Mouse (Mus musculus): ENCODE data around the gene Entpd1.

Entpd1 gene

DNA sequence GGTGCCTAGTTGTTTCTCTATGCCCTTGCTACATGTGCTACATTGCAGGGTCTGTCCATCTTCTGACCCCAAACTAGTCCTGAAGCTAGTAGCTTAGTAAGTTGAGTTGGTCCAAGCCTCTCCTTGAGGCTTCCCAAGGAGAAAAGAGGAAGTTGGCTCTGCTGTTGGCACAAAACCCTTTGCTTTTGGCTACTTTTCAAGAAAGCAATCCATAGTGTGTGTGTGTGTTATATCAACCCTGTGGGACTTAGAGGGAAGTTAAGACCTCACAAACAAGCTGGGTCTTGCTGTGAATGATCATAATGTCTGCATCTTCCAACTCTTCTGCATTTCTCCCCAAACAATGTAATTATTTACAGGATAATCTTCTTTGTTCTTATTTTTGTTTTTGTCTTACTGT, 16.8 kb downstream of the Entpd1 start:
- no peak for DNase-seq (ENCODE audit: low read depth, low spot score)

DNA sequence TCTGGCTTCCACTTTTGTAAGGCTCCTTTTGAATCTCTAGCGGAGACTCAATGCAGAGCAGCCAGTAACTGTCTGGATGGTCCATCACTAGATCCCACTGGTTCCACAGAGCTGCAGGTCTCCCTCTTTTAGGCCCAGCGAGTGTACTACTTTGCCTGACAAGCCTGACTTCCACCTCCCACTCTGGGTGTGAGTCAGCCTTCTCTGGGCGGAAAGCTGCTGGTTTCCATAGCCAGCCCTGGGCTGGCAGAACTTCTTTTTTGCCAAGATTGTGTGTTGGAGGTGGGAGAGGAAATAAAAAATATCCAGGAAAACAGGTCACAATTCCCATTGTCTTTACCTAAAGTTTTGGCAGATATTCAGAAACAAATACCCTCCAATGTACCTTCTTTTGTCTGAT, 17.9 kb downstream of the Entpd1 start:
- no peak for DNase-seq (ENCODE audit: low read depth, low spot score)

DNA sequence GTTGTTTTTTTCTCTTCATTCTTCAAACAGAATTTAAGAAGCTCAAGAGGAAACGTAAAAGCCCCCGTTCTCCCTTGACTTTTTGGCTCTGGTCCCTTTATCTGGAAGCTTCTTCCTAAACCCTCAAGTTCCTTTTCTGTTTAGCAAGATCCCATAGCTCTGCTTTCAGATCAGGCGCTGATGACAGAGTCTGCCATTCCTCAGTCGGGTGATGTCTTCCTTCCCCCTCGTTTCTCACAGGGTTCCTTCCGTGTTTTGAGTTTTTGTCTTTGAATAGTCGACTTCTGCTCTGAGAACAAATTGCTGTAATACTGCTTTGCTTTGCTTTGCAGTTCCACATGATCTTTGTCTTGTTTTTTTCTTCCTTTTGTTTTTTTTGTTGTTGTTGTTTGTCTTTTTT, 18.4 kb downstream of the Entpd1 start:
- DNase-seq (ENCODE audit: low read depth, low spot score): no peak

DNA sequence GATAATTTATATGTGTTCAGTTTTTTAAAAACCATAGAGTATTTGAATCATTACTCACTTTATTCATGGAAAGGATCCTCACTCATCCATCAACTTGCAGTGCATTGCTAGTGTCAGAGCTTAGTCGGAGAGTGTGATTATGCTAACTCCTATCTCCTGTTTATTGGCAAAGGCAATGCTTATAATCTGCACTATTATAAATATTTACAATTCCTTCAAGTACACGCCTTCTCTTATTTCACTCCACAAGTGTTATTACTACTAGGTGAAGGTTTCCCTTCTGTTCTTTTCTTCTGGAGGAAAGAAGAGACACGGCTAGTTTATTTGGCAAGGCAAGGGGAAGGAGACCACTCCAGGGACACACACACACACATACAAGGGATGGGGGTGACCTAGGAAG, 20.0 kb downstream of the Entpd1 start:
- DNase-seq (ENCODE audit: low read depth, low spot score): no peak

DNA sequence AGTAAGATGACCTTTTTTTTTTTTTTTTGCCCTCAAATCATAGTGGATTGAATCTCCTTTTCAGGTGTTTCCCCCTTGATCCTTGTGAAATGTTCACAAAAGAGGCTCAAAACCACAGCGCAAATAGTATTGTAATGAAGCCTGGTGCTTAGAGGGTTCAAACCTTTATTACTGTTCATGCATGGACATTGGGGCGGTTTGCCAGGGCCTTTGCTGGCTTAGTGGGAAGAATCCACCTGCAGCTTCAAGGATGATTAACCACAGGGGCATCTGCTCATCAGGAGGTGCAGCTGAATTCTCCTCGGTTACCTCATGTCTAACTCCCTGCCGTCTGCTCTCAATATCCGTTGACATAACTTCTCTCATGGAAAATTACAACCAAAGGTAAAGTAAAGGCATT, 20.5 kb downstream of the Entpd1 start:
- no peak for DNase-seq (ENCODE audit: low read depth, low spot score)

DNA sequence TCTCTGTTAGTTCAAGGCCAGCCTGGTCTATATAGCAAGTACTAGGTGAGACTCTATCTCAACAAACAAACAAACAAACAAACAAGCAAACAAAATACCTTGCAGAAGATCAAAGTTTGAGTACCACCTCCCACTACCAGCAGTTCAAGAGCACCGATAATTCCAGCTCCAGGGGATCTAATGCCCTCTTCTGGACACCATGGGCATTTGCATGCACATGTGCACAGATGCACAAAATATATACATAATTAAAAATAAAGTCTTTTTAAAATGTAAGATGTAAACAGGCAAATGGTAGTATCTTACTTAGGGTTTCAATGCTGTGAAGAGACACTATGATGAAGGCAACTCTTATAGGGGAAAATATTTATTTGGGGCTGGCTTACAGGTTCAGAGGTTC, 21.0 kb downstream of the Entpd1 start:
- DNase-seq (ENCODE audit: low read depth, low spot score): peak; percentile 27

DNA sequence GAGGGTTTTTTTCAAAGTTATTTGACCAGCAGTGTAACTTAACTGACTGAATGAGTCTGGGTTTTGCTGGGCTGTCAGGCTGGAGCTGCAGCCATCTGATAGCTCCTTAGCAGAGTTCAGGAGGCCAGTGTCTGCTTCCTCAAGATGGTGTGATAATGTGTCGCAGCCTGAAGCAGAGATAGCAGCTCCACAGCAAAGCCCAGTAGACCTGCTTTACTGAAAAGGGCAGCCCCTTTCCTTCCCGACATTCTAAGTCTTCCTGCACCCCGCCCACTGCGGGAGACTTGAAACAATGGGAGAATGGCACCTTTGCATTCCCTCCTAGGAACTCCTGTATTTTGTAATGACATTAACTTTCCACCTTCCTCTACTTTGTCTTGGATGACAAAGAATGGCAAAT, 24.9 kb downstream of the Entpd1 start:
- DNase-seq (ENCODE audit: low read depth, low spot score): no peak

DNA sequence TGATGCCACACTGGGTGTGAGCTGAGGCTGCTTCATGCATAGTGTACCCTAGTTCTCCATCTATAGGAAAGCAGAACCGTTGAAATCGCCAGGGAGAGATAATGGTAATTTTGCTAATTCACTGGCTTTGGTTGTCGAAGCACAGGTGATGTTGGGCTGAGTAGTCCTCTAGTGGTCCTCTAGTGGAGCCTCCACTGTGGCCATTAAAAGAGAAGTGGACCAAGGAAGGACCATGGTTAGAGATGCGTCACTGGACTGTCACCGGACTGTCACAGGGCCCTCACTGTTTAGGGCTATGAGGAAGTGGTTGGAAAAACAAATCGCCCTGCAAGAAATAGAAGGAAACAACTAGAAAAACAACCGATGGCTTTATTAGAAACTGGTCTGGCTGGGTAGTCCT, 25.4 kb downstream of the Entpd1 start:
- DNase-seq (ENCODE audit: low read depth, low spot score): no peak

DNA sequence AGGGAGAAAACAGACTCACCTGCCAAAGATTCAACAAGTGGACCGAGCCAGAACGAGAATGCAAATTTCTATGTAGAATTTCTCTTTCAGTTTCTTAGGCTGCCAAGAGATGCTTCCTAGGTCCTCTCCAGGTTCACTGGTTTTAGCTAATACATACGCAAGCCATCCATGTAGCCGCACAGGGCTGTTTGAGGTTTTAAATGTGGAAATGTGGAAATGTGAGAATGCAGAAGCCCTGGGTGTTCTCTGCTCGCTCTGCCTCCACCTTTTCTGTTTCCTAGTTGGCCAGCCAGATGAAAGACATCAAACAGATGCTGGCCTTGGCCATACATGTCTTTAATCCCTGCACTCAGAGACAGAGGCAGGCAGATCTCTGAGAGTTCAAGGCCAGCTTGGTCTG, 26.4 kb downstream of the Entpd1 start:
- no peak for DNase-seq (ENCODE audit: low read depth, low spot score)

DNA sequence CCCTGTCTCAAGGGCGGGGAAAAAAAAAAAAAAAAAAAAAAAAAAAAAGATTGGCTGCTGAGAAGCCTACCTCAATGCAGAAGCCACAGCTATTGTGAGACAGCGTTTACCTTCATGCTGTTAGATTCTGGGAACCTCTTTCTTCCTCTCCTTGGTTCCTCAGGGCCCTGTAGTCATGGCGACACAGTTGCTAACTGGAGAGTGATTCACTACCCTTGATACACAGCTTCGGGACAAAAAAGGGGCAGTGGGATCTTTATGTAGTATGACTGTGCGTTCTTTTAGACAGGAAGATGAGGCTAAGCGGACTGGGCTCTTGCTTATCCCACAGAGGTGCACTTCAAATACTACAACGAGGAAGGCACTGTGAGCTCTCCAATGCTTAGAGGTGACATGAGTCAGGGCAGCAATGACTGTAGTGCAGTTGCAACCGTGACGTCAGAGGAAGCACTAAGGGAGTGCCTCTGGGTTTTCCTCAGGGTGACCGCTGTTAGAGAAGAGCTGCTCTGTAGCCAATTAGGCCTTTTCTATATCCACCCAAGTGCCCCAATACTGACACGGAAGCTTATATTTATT, 27.7 kb downstream of the Entpd1 start:
- no peak for DNase-seq (ENCODE audit: low read depth, low spot score)

DNA sequence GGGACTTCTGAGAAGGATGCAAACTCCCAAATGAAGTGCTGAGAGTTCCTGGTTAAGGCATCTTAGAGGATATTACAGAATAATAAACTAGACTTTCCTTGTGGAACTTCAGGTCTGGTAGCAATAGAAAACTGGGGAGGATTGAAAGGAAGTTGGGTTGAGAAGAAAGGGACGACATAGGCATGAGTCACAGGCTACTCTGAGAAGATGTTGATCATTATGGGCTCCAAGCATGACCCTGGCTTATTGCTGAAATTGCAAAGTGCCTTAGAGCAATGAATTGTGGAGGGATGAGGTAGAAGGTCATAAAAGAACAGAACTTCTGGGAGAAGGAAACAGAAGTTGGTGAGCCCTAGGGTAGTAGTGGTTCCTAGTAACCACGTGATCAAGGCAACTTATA, 28.6 kb downstream of the Entpd1 start:
- no peak for DNase-seq (ENCODE audit: low read depth, low spot score)

DNA sequence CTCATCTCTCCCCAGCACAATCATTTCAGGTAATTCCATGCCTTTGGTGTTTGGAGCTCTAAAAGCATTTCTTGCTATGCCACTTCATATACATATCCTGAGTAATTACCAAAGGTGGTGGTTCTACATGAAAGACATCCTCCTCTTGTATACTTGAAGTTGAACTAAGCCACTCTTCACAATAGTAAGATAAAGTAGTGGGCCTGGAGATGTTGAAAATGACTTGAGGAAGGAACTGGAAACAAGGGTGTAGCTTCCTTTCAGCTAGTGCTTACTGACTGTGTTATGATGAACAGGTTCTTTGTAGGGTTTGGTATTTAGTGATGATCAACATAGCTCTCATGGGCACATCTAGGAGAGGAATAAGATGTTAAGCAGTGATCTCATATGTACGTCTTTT, 31.7 kb downstream of the Entpd1 start:
- DNase-seq (ENCODE audit: low read depth, low spot score): no peak

DNA sequence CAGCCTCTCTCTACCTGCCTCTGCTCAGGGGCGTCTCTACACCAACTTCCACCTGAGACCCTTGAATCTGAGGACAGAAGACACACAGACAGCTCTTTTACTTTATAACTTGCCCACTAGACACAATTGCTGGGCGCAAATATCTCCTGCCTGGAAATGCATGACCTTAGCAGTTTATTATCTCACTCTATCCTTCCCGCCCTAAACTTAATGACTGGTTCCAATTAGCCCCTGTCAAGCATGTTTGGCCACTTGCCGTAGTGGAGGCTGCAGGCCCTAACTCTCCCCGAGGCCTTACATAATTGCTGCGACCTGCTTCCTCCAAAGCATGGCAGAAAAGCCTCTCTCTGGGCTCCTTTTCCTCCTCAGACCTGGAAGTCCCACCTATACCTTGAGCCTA, 34.2 kb downstream of the Entpd1 start:
- DNase-seq (ENCODE audit: low read depth, low spot score): no peak

DNA sequence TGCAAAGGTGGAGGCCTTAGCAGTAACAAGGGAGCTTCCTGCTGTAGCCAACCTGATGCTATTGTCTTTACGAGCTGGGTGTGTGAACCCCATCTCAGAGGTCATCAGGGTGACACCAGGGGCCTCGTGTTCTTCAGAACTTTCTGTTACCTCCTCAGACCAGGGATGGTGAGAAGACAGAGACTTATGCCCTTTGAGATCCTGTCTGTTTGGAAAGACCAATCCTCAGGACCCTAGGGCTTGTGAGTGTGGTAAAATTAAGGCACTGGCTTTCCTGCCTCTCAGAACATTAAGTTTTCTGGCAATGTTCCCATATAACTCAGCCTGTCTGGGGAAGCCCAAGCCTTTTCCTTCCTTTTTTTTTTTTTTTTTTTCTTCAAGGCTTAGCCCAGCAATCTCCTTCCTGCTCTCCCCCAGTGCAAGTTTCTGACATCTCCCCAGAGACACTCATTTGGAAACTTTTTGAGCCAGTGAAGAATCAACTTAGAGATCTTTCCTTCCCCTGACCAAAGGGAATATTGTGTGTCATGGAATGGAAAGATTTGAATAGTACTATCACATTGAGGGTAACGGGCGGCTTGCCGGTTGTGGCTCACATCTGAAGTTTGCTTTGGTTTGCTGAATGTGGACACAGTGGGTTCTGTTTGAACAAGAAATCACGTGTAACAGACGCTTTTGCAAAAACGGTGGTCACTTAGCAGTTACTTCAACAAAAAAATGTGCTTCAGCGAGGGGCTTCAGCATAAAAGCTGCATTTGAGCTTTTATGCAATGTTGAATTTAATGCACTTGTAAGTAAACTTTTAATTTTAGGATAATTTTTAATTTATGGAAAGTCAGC, 35.4 kb downstream of the Entpd1 start:
- DNase-seq (ENCODE audit: low read depth, low spot score): no peak

DNA sequence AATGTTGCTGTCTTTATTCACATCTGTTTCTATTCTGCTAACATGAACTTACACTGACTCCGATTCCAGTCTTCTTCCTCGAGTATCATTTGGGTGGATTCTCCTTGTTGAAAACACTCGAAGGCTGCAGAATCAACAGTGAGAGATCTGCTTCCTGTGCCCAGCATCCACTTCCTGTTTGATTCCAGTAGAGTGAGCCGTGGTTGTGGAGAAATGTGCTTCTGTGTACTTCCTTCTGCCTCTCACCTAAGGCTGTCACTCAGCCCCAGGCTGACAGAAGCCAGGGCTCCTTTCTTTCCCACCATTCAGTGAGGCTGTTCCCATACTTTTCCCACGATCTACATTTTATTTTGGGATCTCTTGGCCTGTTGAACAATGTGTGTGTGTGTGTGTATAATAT, 37.9 kb downstream of the Entpd1 start:
- DNase-seq (ENCODE audit: low read depth, low spot score): no peak

DNA sequence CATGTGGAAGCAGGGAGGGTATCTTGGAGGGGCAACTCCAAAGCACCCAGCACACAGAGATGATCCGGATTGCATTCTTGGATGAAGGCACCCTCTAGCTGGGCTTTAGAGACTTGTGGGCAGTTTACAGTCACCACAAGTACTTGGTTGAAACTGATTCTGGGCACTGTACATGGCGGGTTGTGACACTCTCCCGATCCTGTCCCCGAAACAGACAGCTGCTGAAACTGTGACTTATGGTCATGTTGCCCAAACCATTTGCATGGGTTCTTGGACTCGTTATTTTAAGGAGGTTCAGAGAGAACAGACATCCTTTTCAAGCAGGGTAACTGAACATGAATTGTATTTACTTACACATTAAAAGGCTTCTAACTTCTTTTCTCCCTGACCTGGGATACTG, 44.0 kb downstream of the Entpd1 start:
- no peak for DNase-seq (ENCODE audit: low read depth, low spot score)

DNA sequence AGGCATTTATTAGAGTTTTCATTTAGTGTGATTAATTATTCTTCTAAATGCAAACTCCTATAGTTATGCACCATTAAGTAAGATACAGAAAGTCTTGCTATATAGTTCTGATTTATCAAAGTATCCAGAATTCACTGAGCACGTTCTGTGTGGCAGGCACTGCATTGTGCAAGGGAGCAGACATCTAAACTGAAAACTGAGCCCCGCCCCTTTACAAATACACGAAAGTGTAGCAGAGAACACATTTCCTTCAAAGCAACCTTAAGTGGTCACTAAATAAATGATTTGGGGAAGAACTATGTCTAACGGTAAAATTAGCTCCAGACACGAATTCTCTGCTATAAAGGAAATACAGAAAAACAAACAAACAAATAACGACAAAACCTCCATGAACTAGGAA, 46.1 kb downstream of the Entpd1 start:
- no peak for DNase-seq (ENCODE audit: low read depth, low spot score)

DNA sequence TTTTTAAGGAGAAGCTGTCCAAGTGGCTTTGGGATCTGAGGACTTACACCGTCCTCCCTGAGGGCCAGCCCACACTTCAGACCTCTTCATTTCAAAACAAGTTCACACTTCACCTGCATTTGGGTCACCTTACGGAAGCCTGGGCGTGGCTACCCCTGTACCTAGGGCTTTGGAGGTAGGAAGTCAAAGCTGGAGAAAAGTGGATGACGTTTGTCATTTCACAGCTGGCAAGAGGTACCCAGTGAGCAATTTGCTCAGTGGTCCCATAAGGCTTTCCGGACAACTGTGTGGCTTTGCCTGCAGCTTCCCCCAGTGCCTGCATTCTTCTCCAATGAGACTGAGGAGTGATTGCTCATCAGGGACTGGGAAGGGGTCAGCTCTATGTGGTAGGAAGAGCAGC, 46.8 kb downstream of the Entpd1 start:
- DNase-seq (ENCODE audit: low read depth, low spot score): no peak

DNA sequence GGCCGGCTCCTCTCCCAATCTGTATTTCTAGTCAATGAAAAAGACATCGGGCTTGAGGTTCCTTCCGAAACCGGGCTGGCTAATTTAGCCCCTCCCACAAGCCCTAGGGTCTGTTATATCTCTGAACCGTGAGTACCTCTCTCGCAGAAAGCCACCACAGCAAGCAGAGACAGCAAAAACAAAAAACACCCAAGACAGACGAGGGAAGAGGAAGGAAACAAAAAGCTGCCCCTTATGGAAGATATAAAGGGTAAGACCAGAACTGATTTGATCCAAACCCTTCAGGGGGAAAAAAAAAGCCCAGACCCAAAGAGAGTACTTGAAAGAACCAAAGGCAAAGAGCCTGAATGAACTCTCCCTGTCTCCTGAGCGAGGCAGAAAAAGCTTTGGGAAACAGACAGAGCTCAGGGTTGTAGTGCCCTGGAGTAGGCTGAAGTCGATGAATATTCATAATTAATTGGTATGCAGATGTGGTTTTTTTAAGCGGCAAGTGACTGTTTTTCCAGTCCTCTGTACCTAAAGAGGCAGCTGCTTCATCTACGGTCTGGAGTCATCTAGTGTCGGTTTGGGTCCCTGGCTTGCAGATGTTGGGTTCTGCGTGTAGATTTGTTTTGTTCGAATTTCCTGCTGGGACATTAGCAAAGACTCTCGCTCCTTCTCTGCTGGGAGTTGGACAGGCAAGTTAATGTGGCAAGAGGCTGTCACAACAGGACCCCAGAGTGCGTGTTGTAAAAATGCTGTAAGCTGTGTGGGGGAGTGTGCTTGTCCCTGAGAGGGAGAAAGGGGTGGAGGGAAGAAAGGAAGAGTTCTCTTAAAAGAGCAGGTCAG, 47.7 kb downstream of the Entpd1 start:
- DNase-seq (ENCODE audit: low read depth, low spot score): peak; percentile 65

DNA sequence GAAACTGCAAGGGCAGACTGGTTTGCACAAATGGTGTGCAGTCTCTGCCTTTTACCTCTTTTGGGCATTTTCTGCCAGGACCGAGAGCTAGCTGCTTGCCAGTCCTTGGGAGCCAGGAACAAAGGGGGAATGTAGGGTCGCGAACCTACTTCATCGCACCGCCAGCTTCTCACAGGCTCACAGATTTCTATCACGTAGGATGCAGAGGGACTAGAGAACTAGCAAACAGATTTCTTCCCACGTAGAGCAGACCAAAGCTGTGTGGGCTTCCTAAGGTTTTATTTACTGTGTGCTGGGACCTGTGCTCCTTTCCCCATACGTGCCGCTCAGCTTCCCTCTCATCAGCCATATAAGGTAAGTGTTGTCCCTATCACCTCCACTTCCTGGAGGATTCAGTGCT, 48.3 kb downstream of the Entpd1 start:
- DNase-seq (ENCODE audit: low read depth, low spot score): no peak

DNA sequence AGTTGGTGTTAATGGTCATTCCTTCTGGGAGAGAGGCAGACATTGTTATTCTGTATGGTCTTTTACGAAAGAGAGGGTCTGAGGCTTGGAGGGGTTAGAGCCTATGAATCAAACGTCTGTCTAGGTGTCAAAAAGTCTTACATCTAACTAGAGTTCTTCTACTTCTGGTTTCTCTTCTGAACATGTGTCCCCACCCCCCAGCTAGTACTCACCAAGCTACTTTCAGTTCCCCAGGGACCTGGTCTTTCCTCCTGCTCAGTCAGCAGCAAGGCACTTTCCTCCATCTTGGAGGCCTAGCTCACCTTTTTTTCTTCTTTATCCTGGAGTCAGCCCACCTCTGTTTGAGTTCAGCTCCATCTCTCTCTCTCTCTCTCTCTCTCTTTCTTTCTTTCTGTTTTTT, 48.9 kb downstream of the Entpd1 start:
- DNase-seq (ENCODE audit: low read depth, low spot score): peak; percentile 89

DNA sequence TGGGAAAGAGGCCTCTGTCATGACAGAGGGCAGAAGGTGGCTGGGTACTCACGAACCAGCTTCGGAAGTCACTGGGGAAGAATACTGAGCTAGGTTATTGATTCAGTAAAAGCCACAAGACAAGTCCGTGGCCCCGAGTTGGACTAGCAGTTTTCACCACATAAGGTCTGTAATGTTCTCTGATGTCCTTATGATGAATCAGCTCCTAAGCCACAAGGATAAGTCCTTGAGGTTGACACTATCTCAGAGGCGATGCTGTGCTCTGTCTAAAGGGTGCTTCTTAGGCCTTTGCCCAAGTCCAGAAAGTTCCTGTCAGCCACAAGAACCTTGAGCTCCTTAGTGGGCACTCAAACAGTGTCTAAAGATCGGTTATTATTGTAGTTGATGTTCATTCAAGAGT, 49.7 kb downstream of the Entpd1 start:
- DNase-seq (ENCODE audit: low read depth, low spot score): no peak

DNA sequence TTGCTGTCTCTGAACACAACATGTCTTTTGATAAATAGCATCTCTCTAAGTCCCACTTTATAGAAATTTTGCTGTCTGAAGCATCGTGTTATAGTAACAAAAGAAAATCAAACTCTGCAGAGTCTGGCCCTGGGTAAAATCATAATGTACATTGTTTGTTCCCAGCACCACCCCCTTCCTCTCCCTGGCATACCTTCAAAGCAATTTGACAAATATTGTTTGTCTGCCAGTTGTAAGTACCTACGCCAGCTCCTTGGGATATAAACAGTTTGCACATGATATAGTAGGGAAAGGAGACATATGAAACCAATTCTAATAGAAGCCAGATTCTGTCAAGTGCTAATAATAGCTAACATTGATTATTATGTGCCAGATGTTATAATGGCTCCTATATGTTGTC, 50.6 kb downstream of the Entpd1 start:
- no peak for DNase-seq (ENCODE audit: low read depth, low spot score)
